Mouse (Mus musculus) kidney, embryonic 16.5 days (tissue): ENCODE data around the gene Bmpr2. TPM values are rescaled to one million over a fixed set of nuclear protein-coding genes. Genes with fewer than 3 reads are reported as not detected.
A peak's percentile ranks its signal among the peaks of the same experiment; 100 is the strongest.

ENCODE experiments used
- ATAC-seq: fragments of 200-750 bp; cut with Nextera tagmentation; 2 replicates; pipeline ENCODE4 v1.8.0; 2017; ENCODE audit warnings: moderate TSS enrichment; ENCODE audit not compliant: low FRiP score, low TSS enrichment
- H3K27ac ChIP-seq: fragments of 300-500 bp; sonication (generic); 2 replicates; pipeline ENCODE4 v1.5.1; 2014; ENCODE audit warnings: low read length
- H3K27me3 ChIP-seq: fragments of 300-500 bp; sonication (generic); 2 replicates; pipeline ENCODE4 v1.6.1; 2014; ENCODE audit warnings: low read length, control low read depth, mixed read lengths; ENCODE audit not compliant: insufficient read depth
- H3K36me3 ChIP-seq: fragments of 300-500 bp; sonication (generic); 2 replicates; pipeline ENCODE4 v1.6.1; 2014; ENCODE audit warnings: low read length, control low read depth, mixed read lengths; ENCODE audit not compliant: insufficient read depth
- H3K4me1 ChIP-seq: fragments of 300-500 bp; sonication (generic); 2 replicates; pipeline ENCODE4 v1.6.1; 2014; ENCODE audit warnings: low read length, control low read depth, mixed read lengths; ENCODE audit not compliant: insufficient read depth
- H3K4me2 ChIP-seq: fragments of 300-500 bp; sonication (generic); replicated peaks from 2 replicates; pipeline ENCODE4 v1.6.1; 2014; ENCODE audit warnings: low read depth, low read length
- H3K4me3 ChIP-seq: fragments of 300-500 bp; sonication (generic); 2 replicates; pipeline ENCODE4 v1.5.1; 2014; ENCODE audit warnings: mild to moderate bottlenecking, low read length
- H3K9ac ChIP-seq: fragments of 300-500 bp; sonication (generic); replicated peaks from 2 replicates; pipeline ENCODE4 v1.6.1; 2014; ENCODE audit warnings: low read length
- H3K9me3 ChIP-seq: fragments of 300-500 bp; sonication (generic); 2 replicates; pipeline ENCODE4 v1.6.1; 2016; ENCODE audit warnings: low read length, control low read depth
- WGBS: fragments of 180-500 bp; shearing (Covaris S2); extraction: QIAGEN DNeasy Blood & Tissue Kit; methylation state at CpG from one replicate; pipeline ENCODE4 v1.1.7; 2014; 5-methylcytosine and 5-hydroxymethylcytosine counted together
- polyA plus RNA-seq: library from polyadenylated mRNA; unstranded; fragments of >200 nt; fragmentation: Nextera tagmentation; extraction: Ambion mirVana; gene quantifications from 2 replicates; pipeline ENCODE4 v1.2.1, GENCODE M21; 2015

The Bmpr2 gene
- polyA plus RNA-seq, 1 experiment from 2014 or later, result 6.5 TPM

DNA sequence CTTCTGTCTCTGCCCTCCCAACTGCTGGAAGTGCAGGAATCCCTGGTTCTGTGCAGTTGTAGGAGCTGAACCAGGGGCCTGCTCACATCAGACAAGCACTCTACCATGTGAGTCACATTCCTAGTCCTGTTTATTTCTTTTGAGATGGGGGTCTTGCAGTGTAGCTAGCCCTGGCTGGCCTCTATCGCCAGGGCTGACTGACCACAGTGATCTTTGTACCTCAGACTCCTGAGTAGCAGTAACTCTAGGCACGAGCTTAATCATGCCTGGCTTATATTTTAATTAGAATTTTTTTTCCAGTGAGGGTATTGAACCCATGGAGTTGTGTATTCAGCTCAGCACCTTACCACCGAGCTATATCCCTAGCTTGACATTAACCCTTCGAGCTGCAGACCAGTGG is 128.0 kb downstream of the Bmpr2 start:
- ATAC-seq, result peak; percentile 42; the same call in 1 of the 2 replicates
- whole genome bisulfite sequencing, result 64% methylated on average over 4 of the region's 4 CpGs
- H3K4me3 ChIP-seq, result no peak overlapping the region

DNA sequence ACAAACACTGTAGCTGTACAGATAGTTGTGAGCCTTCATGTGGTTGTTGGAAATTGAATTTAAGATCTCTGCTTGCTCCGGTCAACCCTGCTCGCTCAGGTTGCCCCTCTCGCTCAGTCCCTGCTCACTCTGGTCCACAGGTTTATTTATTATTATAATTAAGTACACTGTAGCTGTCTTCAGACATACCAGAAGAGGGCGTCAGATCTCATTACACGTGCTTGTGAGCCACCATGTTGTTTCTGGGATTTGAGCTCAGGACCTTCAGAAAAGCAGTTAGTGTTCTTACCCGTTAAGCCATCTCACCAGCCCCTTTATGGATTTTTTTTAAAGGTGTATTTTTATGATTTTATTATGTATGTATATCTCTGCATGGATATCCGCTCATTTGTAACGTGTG is 129.6 kb downstream of the Bmpr2 start:
- ATAC-seq, result no peak
- 85% methylated on average over 8 of the region's 8 CpGs for WGBS
- Histone ChIP-seq H3K4me1 (0 out of 2 replicates have a peak, but pooled peaks cover 3% of the 10 kb centered on the region), H3K36me3 (no peaks in the 10 kb centered on the region), H3K9me3 (no peaks in the 10 kb centered on the region), H3K4me2 (no peak overlapping the region), H3K9ac (no peak overlapping the region), H3K27ac (no peak overlapping the region), H3K27me3 (no peaks in the 10 kb centered on the region), H3K4me3 (no peak overlapping the region)

More for the DNA sequence above, 128.0 kb downstream of the Bmpr2 start:
- Histone ChIP-seq H3K4me1 (peaks cover 16% of the 10 kb centered on the region), H3K27ac (no peak overlapping the region), H3K9ac (no peak overlapping the region), H3K27me3 (no peaks in the 10 kb centered on the region), H3K9me3 (no peaks in the 10 kb centered on the region), H3K36me3 (no peaks in the 10 kb centered on the region), H3K4me2 (no peak overlapping the region)

DNA sequence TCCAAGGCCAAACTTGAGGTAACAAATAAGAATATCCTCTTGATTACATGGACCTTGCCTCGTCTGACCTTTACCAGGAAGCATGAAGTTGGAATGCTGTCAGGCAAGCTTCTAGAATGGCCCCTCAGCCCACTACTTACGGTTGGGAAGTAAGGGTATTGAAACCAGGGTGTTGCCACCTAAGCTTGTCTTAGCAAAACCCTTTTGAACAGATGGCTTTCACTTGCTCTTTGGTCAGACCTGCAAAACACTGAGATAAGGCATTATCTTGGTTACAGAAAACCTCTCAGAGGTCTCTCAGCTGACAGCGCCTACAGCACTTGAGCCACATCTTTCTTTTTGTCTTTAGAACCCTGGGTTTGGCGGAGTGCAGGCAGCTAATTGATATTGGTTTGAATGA is 130.8 kb downstream of the Bmpr2 start:
- ATAC-seq, result no peak
- Histone ChIP-seq H3K4me3 (no peak overlapping the region), H3K9ac (no peak overlapping the region), H3K4me2 (no peak overlapping the region), H3K4me1 (0 out of 2 replicates have a peak, but pooled peaks cover 3% of the 10 kb centered on the region), H3K27ac (no peak overlapping the region), H3K36me3 (no peaks in the 10 kb centered on the region), H3K27me3 (no peaks in the 10 kb centered on the region), H3K9me3 (no peaks in the 10 kb centered on the region)
- 76% methylated on average over 4 of the region's 4 CpGs for WGBS

DNA sequence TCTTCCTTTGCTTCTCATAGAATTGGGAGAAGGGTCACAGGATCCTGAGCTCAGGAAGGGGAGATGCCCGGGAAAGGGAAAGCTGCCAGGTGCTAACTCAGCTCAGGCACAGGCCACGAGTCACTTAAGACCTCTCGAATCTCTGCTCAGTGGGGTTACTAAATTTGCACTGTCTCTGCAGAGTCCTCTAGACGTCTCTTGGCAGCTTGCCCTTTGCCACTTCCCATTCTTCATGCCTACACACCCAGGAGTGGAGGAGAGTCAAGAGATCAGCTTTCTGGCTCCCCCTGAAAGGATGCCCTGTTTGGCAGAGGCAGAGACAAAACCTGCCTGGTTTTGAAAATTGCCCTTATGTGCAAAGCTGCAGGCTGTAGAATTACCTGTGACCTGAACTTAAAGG is 132.3 kb downstream of the Bmpr2 start:
- ATAC-seq, result no peak
- 26% methylated on average over 4 of the region's 4 CpGs for WGBS

DNA sequence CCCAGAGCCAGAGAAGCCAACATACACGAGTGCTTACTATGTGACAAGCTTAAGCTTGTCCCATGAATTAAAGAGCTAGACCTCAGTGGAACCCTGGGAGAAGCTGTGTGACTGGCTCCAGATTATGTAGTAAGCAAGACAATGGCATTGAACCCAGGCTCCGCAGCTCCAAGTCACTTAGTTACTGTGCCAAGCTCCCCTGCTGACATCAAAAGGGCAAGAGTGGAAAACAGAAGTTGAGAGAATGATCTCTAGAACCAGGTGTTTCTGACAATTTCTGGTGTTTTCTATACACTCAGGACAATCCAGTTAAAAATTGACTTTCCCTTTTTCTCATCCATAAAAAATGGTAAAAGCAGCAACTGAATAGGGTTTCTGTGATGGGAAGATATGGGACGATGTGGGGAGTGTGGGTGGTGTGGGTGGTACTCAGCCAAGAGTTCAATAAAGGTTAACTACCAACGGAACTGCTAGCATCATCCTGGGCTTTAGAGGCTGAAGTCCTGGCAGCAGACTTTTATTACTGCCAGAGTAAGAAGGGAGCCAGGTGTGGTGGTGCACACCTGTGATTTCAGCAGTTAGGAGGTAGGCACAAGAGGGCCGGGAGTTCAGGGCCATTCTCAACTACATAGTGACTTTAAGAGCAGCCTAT is 134.1 kb downstream of the Bmpr2 start:
- Histone ChIP-seq H3K36me3 (no peaks in the 10 kb centered on the region), H3K4me3 (no peak overlapping the region), H3K27ac (0 out of 2 replicates have a peak overlapping the region, but pooled peaks have one; percentile 2), H3K27me3 (no peaks in the 10 kb centered on the region), H3K9me3 (no peaks in the 10 kb centered on the region), H3K4me2 (no peak overlapping the region), H3K4me1 (0 out of 2 replicates have a peak, but pooled peaks cover 3% of the 10 kb centered on the region), H3K9ac (no peak overlapping the region)
- 46% methylated on average over 5 of the region's 5 CpGs for WGBS
- no peak for ATAC-seq

More for the DNA sequence above, 132.3 kb downstream of the Bmpr2 start:
- 0 out of 2 replicates have a peak, but pooled peaks cover 3% of the 10 kb centered on the region for H3K4me1 ChIP-seq
- H3K4me2 ChIP-seq, result no peak overlapping the region
- H3K4me3 ChIP-seq, result no peak overlapping the region
- no peaks in the 10 kb centered on the region for H3K36me3 ChIP-seq
- H3K27me3 ChIP-seq, result no peaks in the 10 kb centered on the region
- no peak overlapping the region for H3K27ac ChIP-seq
- H3K9ac ChIP-seq, result no peak overlapping the region
- no peaks in the 10 kb centered on the region for H3K9me3 ChIP-seq

DNA sequence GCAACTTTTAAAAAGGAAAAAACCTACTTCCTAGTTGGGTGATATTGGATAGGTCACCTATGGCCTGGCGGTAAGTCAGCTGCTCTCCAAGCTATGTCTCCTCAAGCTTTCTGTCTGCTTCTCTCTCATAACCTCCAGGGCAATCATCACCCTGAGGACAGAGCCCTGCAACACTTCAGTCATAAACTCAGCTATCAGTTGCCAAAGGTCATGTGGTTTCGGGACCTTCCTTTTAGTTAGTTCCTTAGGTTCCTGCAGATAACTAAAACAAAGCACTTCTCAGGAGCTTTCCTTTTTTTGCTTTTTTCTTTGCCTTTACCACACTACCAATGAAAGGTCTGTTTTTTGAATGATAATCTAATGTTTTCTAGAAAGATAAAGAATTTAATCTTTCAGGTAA is 136.5 kb downstream of the Bmpr2 start:
- no peak overlapping the region for H3K4me2 ChIP-seq
- 0 out of 2 replicates have a peak, but pooled peaks cover 3% of the 10 kb centered on the region for H3K4me1 ChIP-seq
- no peaks in the 10 kb centered on the region for H3K27me3 ChIP-seq
- H3K4me3 ChIP-seq, result no peak overlapping the region
- no peaks in the 10 kb centered on the region for H3K9me3 ChIP-seq
- ATAC-seq, result no peak
- no peaks in the 10 kb centered on the region for H3K36me3 ChIP-seq
- no peak overlapping the region for H3K27ac ChIP-seq
- WGBS, result 69% methylated on average over 2 of the region's 2 CpGs
- H3K9ac ChIP-seq, result no peak overlapping the region

DNA sequence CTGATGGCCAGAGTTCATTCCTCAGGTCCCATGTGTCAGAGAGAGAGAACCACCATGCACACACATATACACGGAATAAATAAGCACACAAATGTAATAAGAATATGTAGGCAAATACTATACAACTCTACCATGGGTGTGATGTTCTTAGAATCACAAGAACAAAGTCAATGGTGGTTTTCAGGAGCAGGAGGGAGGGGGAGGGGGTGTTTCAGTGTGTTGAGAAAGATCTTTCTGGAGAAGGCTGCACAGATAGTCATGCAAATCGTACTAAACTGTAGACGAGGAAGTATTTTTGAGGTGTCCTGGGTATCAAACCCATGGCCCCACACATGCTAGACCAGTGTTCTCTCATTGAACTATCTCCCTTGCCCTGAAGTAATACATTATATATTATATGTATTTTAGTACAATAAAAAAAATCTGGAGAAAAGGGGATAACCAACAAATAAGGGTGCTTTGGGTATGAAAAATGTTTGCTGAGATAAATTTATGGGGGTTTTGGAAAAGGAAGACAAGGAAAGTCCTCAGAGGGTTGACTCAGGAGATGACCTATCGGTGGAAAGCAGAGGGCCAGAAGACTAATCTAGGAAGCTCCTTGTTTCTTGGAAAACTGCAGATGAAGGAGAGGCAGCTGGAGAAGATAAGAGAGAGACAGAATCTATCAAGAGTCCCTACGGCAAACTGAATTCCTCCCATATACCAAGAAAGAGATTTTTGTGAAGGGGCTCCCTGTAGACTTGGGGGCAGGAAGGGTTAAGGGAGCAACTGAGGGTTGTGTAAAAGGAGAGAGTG is 138.1 kb downstream of the Bmpr2 start:
- ATAC-seq, result no peak
- Histone ChIP-seq H3K27me3 (no peaks in the 10 kb centered on the region), H3K36me3 (no peaks in the 10 kb centered on the region), H3K9me3 (no peaks in the 10 kb centered on the region), H3K4me3 (no peak overlapping the region), H3K4me1 (no peaks in the 10 kb centered on the region), H3K4me2 (no peak overlapping the region), H3K9ac (no peak overlapping the region), H3K27ac (no peak overlapping the region)
- 87% methylated on average over 5 of the region's 5 CpGs for WGBS

DNA sequence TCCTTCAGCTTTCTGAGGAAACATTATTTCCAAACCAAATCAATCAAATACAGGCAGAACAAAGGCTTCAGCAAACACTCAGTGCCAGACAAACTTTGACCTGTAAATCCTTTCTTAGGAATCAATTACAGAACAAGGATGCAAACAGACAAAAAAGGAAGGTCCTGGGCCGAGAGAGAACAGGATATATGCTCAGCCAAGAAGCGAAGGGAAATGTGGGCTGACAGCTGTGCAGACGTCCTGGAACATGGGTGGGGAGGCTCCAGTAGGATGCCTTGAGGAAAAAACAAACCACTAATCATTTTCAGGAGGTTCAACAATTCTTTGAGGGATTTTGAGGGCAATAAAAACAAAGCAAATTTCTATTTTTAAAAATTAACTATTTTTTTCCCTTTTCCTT is 139.4 kb downstream of the Bmpr2 start:
- ATAC-seq, result peak; percentile 74
- 28% methylated on average over 3 of the region's 3 CpGs for WGBS
- H3K27ac ChIP-seq, result peak overlapping the region; percentile 31; the same call in 1 of the 2 replicates

DNA sequence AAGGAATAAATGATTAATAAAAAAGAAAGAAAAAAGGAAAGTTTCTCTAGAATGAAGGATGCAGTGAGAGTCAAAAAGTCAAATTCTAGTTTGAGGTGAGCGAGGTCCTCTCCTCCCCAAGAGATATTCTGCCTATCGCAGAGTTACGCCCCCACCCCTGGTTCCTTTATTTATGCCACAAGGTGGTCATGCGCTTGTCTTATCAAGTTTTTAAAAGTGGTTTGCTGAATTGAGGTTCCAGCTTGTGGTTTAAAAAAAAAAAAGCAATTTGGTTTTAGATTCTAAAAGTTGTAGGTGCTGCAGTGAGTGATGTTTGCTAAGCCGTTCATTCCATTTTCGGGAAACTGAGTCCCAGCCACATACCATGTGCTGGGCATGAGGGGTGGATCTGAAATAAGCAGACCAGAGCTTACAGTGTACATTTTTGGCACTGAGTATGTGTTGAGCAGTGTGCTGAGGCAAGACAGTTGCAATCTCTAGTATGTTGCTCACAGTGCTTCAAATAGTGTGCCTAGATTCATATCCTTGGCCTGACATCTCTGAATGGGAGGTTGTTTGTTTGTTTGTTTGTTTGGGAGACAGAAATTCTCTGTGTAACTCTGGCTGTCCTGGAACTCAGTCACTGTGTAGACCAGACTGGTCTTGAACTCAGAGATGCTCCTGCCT is 141.6 kb downstream of the Bmpr2 start:
- H3K4me1 ChIP-seq, result peaks cover 9% of the 10 kb centered on the region; the same call in 1 of the 2 replicates

More for the DNA sequence above, 139.4 kb downstream of the Bmpr2 start:
- no peak overlapping the region for H3K9ac ChIP-seq
- H3K36me3 ChIP-seq, result no peaks in the 10 kb centered on the region
- no peak overlapping the region for H3K4me3 ChIP-seq
- no peak overlapping the region for H3K4me2 ChIP-seq
- H3K9me3 ChIP-seq, result no peaks in the 10 kb centered on the region
- no peaks in the 10 kb centered on the region for H3K27me3 ChIP-seq
- H3K4me1 ChIP-seq, result peaks cover 9% of the 10 kb centered on the region; the same call in 1 of the 2 replicates

More for the DNA sequence above, 141.6 kb downstream of the Bmpr2 start:
- 92% methylated on average over 6 of the region's 6 CpGs for WGBS
- no peaks in the 10 kb centered on the region for H3K36me3 ChIP-seq
- no peaks in the 10 kb centered on the region for H3K9me3 ChIP-seq
- no peak overlapping the region for H3K27ac ChIP-seq
- no peaks in the 10 kb centered on the region for H3K27me3 ChIP-seq
- no peak overlapping the region for H3K4me2 ChIP-seq
- H3K9ac ChIP-seq, result no peak overlapping the region
- H3K4me3 ChIP-seq, result no peak overlapping the region
- ATAC-seq, result no peak
